In the genomic region with DNA sequence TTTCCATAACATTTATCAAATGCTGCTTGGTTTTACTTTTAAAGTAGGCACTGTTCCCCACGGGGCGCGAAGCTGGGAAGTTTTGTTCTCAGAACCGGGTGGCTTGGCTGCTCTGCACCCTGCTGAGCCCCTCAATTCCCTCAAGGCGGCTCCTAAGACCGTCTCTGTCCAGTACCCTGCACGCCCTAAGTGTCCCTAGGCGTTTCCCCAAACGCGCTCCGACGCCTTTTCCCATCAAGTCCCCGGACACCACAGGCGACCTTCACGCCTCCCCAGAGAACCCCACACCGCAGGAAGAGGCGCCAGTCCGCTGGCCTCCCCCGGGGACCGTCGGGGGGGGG, we compare ENCODE assay signal across 8 mouse cellular contexts. TPM values are rescaled to one million over a fixed set of nuclear protein-coding genes. Genes with fewer than 3 reads are reported as not detected.
DNase-seq lines count a peak whose midpoint lies in the region; ATAC-seq and TF ChIP-seq lines count a peak whose summit lies in the region.
"Had no signal": no experiment of that assay in that cellular context is flagged by ENCODE, and none has a peak within 500 bp of the region (broad histone marks: within the 10 kb centered on the region; RNA-seq: fewer than 3 reads in every experiment).

No protein-coding gene starts in this region.

- no peaks in the 10 kb centered on the region for H3K36me3 ChIP-seq in megakaryocyte, embryonic 14.5 days (replicated peaks; ENCODE audit: low read length)
- H3K36me3 ChIP-seq in embryonic facial prominence, embryonic 13.5 days = no peaks in the 10 kb centered on the region
- no peaks in the 10 kb centered on the region for H3K36me3 ChIP-seq in hindbrain, embryonic 16.5 days (ENCODE audit: control insufficient read depth, insufficient read depth, low read length)
- no peaks in the 10 kb centered on the region for H3K36me3 ChIP-seq in midbrain, postnatal 0 days (ENCODE audit: insufficient read depth, low read length)

- peaks cover 4% of the 10 kb centered on the region; the same call in 1 of the 2 replicates for H3K9me3 ChIP-seq in megakaryocyte, embryonic 14.5 days
- 0 out of 2 replicates have a peak, but pooled peaks cover 3% of the 10 kb centered on the region for H3K9me3 ChIP-seq in embryonic facial prominence, embryonic 13.5 days
- 0 out of 2 replicates have a peak, but pooled peaks cover 3% of the 10 kb centered on the region for H3K9me3 ChIP-seq in hindbrain, embryonic 16.5 days (ENCODE audit: control insufficient read depth, low read length)
- H3K9me3 ChIP-seq in midbrain, postnatal 0 days (ENCODE audit: low read length) = no peaks in the 10 kb centered on the region

- H3K27me3 ChIP-seq in megakaryocyte, embryonic 14.5 days (replicated peaks) = peaks cover 70% of the 10 kb centered on the region
- peaks cover 62% of the 10 kb centered on the region for H3K27me3 ChIP-seq in embryonic facial prominence, embryonic 13.5 days
- H3K27me3 ChIP-seq in hindbrain, embryonic 16.5 days (replicated peaks; ENCODE audit: control insufficient read depth, insufficient read depth, low read length) = peaks cover 6% of the 10 kb centered on the region
- peaks cover 6% of the 10 kb centered on the region; the same call in 1 of the 2 replicates for H3K27me3 ChIP-seq in midbrain, postnatal 0 days (ENCODE audit: insufficient read depth, low read length)

- WGBS in embryonic facial prominence, embryonic 13.5 days = under 1% methylated on average over 21 of the region's 21 CpGs
- 2% methylated on average over 14 of the region's 21 CpGs for WGBS in hindbrain, embryonic 16.5 days
- under 1% methylated on average over 17 of the region's 21 CpGs for WGBS in midbrain, postnatal 0 days

- no peak for TF ChIP-seq CTCF in midbrain, postnatal 0 days (IDR thresholded peaks at IDR 0.05)

- H3K4me1 ChIP-seq in megakaryocyte, embryonic 14.5 days = peaks cover 22% of the 10 kb centered on the region
- H3K4me1 ChIP-seq in embryonic facial prominence, embryonic 13.5 days = peaks cover 15% of the 10 kb centered on the region
- peaks cover 7% of the 10 kb centered on the region for H3K4me1 ChIP-seq in hindbrain, embryonic 16.5 days (ENCODE audit: control insufficient read depth, insufficient read depth, low read depth, low read length)
- H3K4me1 ChIP-seq in midbrain, postnatal 0 days (ENCODE audit: insufficient read depth, low read length) = 0 out of 2 replicates have a peak, but pooled peaks cover 3% of the 10 kb centered on the region

- peak overlapping the region; percentile 94 for H3K4me3 ChIP-seq in megakaryocyte, embryonic 14.5 days (replicated peaks)
- peak overlapping the region; percentile 62 for H3K4me3 ChIP-seq in embryonic facial prominence, embryonic 13.5 days
- peak overlapping the region; percentile 63 for H3K4me3 ChIP-seq in hindbrain, embryonic 16.5 days (ENCODE audit: low read length)
- peak overlapping the region; percentile 78 for H3K4me3 ChIP-seq in midbrain, postnatal 0 days (ENCODE audit: low read depth, low read length)

- peak; percentile 9 for DNase-seq in midbrain, postnatal 0 days (ENCODE audit: low spot score)
- no peak for DNase-seq in left cerebral cortex, adult 9 months (ENCODE audit: low spot score in 2 of 2)

- peak overlapping the region; percentile 100 for H3K4me2 ChIP-seq in embryonic facial prominence, embryonic 13.5 days
- peak overlapping the region; percentile 98 for H3K4me2 ChIP-seq in hindbrain, embryonic 16.5 days (ENCODE audit: low read length)
- peak overlapping the region; percentile 97 for H3K4me2 ChIP-seq in midbrain, postnatal 0 days (ENCODE audit: low read depth, low read length, poor library complexity, severe bottlenecking)

- ATAC-seq in megakaryocyte, adult 5-6 weeks (ENCODE audit: poor library complexity, severe bottlenecking) = no peak
- ATAC-seq in embryonic facial prominence, embryonic 13.5 days (ENCODE audit: insufficient number of reproducible peaks, insufficient read depth, low FRiP score, low TSS enrichment, low read depth) = 0 out of 2 replicates have a peak, but pooled peaks have one; percentile 44
- peak; percentile 43 for ATAC-seq in hindbrain, embryonic 16.5 days
- peak; percentile 15; the same call in 1 of the 2 replicates for ATAC-seq in midbrain, postnatal 0 days (ENCODE audit: low FRiP score)
- ATAC-seq in erythroid progenitor cell, adult 5-6 weeks (replicated peaks; ENCODE audit: low FRiP score, poor library complexity, severe bottlenecking) = no peak

- no peak overlapping the region for H3K27ac ChIP-seq in embryonic facial prominence, embryonic 13.5 days
- no peak overlapping the region for H3K27ac ChIP-seq in hindbrain, embryonic 16.5 days (ENCODE audit: low read depth, low read length)
- H3K27ac ChIP-seq in midbrain, postnatal 0 days (ENCODE audit: low read depth, low read length) = no peak overlapping the region

- peak overlapping the region; percentile 65 for H3K9ac ChIP-seq in embryonic facial prominence, embryonic 13.5 days
- H3K9ac ChIP-seq in hindbrain, embryonic 16.5 days (ENCODE audit: low read depth, low read length) = peak overlapping the region; percentile 81
- H3K9ac ChIP-seq in midbrain, postnatal 0 days (replicated peaks; ENCODE audit: low read length, poor library complexity, severe bottlenecking) = peak overlapping the region; percentile 62

RNA-seq across cellular contexts. Expression of a gene that starts 0.3 kb away (rescaled TPM):
- polyA plus RNA-seq in megakaryocyte, embryonic 14.5 days (2012; ENCODE audit: insufficient read depth, low replicate concordance) = 3.1 TPM in 1 of 2 replicates, not detected in the other
- not detected in 2 replicates for total RNA-seq in megakaryocyte, adult 5-6 weeks (2015)
- not detected in 2 replicates for total RNA-seq in megakaryocyte, adult 5-6 weeks (2017)
- 4.1 and 4.6 TPM in 2 replicates for polyA plus RNA-seq in embryonic facial prominence, embryonic 13.5 days (2015; fragmentation: Nextera tagmentation; extraction: Ambion mirVana)
- 26.5 and 29.6 TPM in 2 replicates for polyA plus RNA-seq in hindbrain, embryonic 16.5 days (2015; fragmentation: Nextera tagmentation; extraction: Ambion mirVana)
- 24.9 and 31.6 TPM in 2 replicates for total RNA-seq in midbrain, postnatal 0 days (2014; rRNA removed)
- polyA plus RNA-seq in midbrain, postnatal 0 days (2015; fragmentation: Nextera tagmentation; extraction: Ambion mirVana) = 20.3 and 22.2 TPM in 2 replicates
- not detected in 2 replicates for total RNA-seq in erythroid progenitor cell, adult 5-6 weeks (2015; ENCODE audit: low replicate concordance)
- not detected in 2 replicates for total RNA-seq in erythroid progenitor cell, adult 5-6 weeks (2017; ENCODE audit: low replicate concordance)
- polyA plus RNA-seq: erythroblast, embryonic 14.5 days had no signal

Comparison
In these comparisons a context has a peak if more than half of its experiments do, and no peak if none do; other contexts are left out.
1. ATAC-seq: peak in embryonic facial prominence, embryonic 13.5 days (single experiment), hindbrain, embryonic 16.5 days (single experiment) and midbrain, postnatal 0 days (single experiment); none in megakaryocyte, adult 5-6 weeks (single experiment) and erythroid progenitor cell, adult 5-6 weeks (single experiment).
2. Peak in every context shown above with its lines, with median percentiles within 50 percentile points of each other: H3K4me3 ChIP-seq, H3K4me2 ChIP-seq and H3K9ac ChIP-seq.